Mouse (Mus musculus) megakaryocyte, embryonic 14.5 days (primary cell): Measurements from ENCODE around the gene Tas1r1.

Source experiments
- FLI1 ChIP-seq: IDR thresholded peaks from 2 replicates; pipeline ENCODE4 v1.6.1; 2012; ENCODE audit warnings: low read length, inconsistent platforms, mixed read lengths
- GATA1 ChIP-seq: IDR thresholded peaks from 3 replicates; pipeline ENCODE4 v1.6.1; 2012; ENCODE audit warnings: mixed read lengths, low read length, inconsistent platforms, borderline replicate concordance

DNA sequence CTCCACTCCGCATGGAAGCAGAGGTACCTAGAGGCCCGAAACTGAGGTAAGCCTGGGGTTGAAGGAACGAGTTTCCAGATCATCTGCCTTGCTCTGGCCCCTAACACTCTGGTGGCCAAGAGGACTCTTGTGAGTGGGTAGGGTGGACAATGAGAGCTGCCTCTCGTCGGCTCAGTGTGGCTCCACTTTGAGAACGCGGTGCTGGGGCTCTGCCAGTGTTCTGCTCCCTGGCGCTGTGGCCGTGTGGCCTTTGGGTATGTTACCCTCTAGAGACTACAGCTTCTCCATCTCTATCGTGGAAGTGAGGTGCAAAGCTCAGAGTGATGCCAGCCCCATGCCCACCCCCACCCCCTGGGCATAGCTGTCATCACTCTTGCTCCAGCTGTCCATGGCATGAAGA lies 34.3 kb upstream of the Tas1r1 start:
- TF ChIP-seq GATA1: no peak
- no peak for TF ChIP-seq FLI1
